Mouse (Mus musculus) MEL (cell line): Measurements from ENCODE around the gene Adamts9. TPM values are rescaled to one million over a fixed set of nuclear protein-coding genes. Genes with fewer than 3 reads are reported as not detected.

Experiments
- DNase-seq: peaks from one replicate; pipeline ENCODE4 v3.0.0; 2011; ENCODE audit warnings: low read depth, low spot score
- H3K27ac ChIP-seq: 2 replicates; pipeline ENCODE4 v1.5.1; 2012; ENCODE audit warnings: low read depth, mild to moderate bottlenecking, control low read depth, low read length, moderate library complexity; ENCODE audit not compliant: control insufficient read depth
- H3K27me3 ChIP-seq, 2 experiments: fragments of 150-350 bp in 1 of 2; sonication (generic) in 1 of 2; 2 replicates each; pipeline ENCODE4 v1.6.1; 2012; ENCODE audit warnings: low read length in 2 of 2, mild to moderate bottlenecking in 2 of 2, improper control_type of control experiment in 1 of 2, moderate library complexity in 1 of 2; ENCODE audit not compliant: insufficient read depth in 2 of 2, control insufficient read depth in 1 of 2
- H3K36me3 ChIP-seq, 2 experiments: 2 replicates each; pipeline ENCODE4 v1.6.1; 2012 to 2014; ENCODE audit warnings: low read length in 2 of 2, improper control_type of control experiment in 1 of 2, inconsistent platforms in 1 of 2, mild to moderate bottlenecking in 1 of 2; ENCODE audit not compliant: insufficient read depth in 2 of 2, control insufficient read depth in 1 of 2
- H3K4me1 ChIP-seq, 2 experiments: fragments of 150-350 bp in 1 of 2; sonication (generic) in 1 of 2; 2 replicates each; pipeline ENCODE4 v1.6.1; 2012; ENCODE audit warnings: low read length in 2 of 2, improper control_type of control experiment in 1 of 2, mild to moderate bottlenecking in 1 of 2; ENCODE audit not compliant: insufficient read depth in 2 of 2, control insufficient read depth in 1 of 2
- H3K4me3 ChIP-seq, 2 experiments: fragments of 150-350 bp in 1 of 2; sonication (generic) in 1 of 2; 2 replicates each; pipeline ENCODE4 v1.5.1; 2012; ENCODE audit warnings: low read depth in 2 of 2, low read length in 2 of 2, mild to moderate bottlenecking in 2 of 2, moderate library complexity in 2 of 2, control low read depth in 1 of 2, improper control_type of control experiment in 1 of 2; ENCODE audit not compliant: control insufficient read depth in 1 of 2, insufficient read depth in 1 of 2
- H3K79me2 ChIP-seq: 2 replicates; pipeline ENCODE4 v1.6.1; 2012; ENCODE audit warnings: mild to moderate bottlenecking, low read length, moderate library complexity; ENCODE audit not compliant: control insufficient read depth, poor library complexity, insufficient read depth
- H3K9ac ChIP-seq: 2 replicates; pipeline ENCODE4 v1.6.1; 2012; ENCODE audit warnings: low read depth, mild to moderate bottlenecking, control low read depth, low read length, moderate library complexity; ENCODE audit not compliant: control insufficient read depth, poor library complexity, severe bottlenecking
- H3K9me3 ChIP-seq: fragments of 150-350 bp; sonication (generic); replicated peaks from 2 replicates; pipeline ENCODE4 v1.6.1; 2012; ENCODE audit warnings: mild to moderate bottlenecking, low read length, improper control_type of control experiment, moderate library complexity; ENCODE audit not compliant: insufficient read depth
- BHLHE40 ChIP-seq: IDR thresholded peaks from 2 replicates; pipeline ENCODE4 v1.6.1; 2012; ENCODE audit warnings: low read depth, mild to moderate bottlenecking, inconsistent platforms, low read length, improper control_type of control experiment, borderline replicate concordance
- CHD1 ChIP-seq: IDR thresholded peaks from 2 replicates; pipeline ENCODE4 v1.6.1; 2012; ENCODE audit warnings: low read depth, mild to moderate bottlenecking, inconsistent platforms, low read length, improper control_type of control experiment
- CTCF ChIP-seq, 3 experiments: IDR thresholded peaks in 2 of 3; conservative IDR thresholded peaks in 1 of 3; 2 replicates each; pipeline ENCODE4 v1.5.1; 2011 to 2012; ENCODE audit warnings: low read length in 3 of 3, low read depth in 2 of 3, mild to moderate bottlenecking in 2 of 3, improper control_type of control experiment in 1 of 3, inconsistent platforms in 1 of 3, mixed read lengths in 1 of 3, moderate library complexity in 1 of 3; ENCODE audit not compliant: control insufficient read depth in 1 of 3, insufficient read depth in 1 of 3, poor library complexity in 1 of 3, severe bottlenecking in 1 of 3
- ELF1 ChIP-seq: IDR thresholded peaks from 2 replicates; pipeline ENCODE4 v1.6.1; 2014; ENCODE audit warnings: low read depth, mild to moderate bottlenecking, inconsistent platforms, low read length, improper control_type of control experiment, moderate library complexity
- EP300 ChIP-seq, 2 experiments: IDR thresholded peaks; 2 replicates each; pipeline ENCODE4 v1.6.1; 2011; ENCODE audit warnings: improper control_type of control experiment in 2 of 2, low read length in 2 of 2, low read depth in 1 of 2, mild to moderate bottlenecking in 1 of 2
- GABPA ChIP-seq: IDR thresholded peaks from 2 replicates; pipeline ENCODE4 v1.6.1; 2012; ENCODE audit warnings: low read depth, mild to moderate bottlenecking, inconsistent platforms, low read length, improper control_type of control experiment, moderate library complexity
- HCFC1 ChIP-seq: IDR thresholded peaks from 2 replicates; pipeline ENCODE4 v1.6.1; 2012; ENCODE audit warnings: low read depth, mild to moderate bottlenecking, inconsistent platforms, low read length, improper control_type of control experiment, moderate library complexity
- MAFK ChIP-seq: IDR thresholded peaks from 2 replicates; pipeline ENCODE4 v1.6.1; 2011; ENCODE audit warnings: low read depth, mild to moderate bottlenecking, low read length, improper control_type of control experiment, borderline replicate concordance
- MAX ChIP-seq: IDR thresholded peaks from 2 replicates; pipeline ENCODE4 v1.6.1; 2011; ENCODE audit warnings: low read length, improper control_type of control experiment
- MEF2A ChIP-seq: IDR thresholded peaks from 2 replicates; pipeline ENCODE4 v1.6.1; 2014; ENCODE audit warnings: low read depth, mild to moderate bottlenecking, inconsistent platforms, low read length, improper control_type of control experiment; ENCODE audit not compliant: poor library complexity, insufficient replicate concordance, severe bottlenecking; ENCODE audit errors: extremely low read depth
- MYB ChIP-seq: IDR thresholded peaks from 2 replicates; pipeline ENCODE4 v1.6.1; 2011; ENCODE audit warnings: mild to moderate bottlenecking, low read depth, low read length, improper control_type of control experiment
- MYC ChIP-seq: IDR thresholded peaks from 2 replicates; pipeline ENCODE4 v1.6.1; 2011; ENCODE audit warnings: low read depth, mild to moderate bottlenecking, low read length, improper control_type of control experiment, moderate library complexity
- NELFE ChIP-seq: IDR thresholded peaks from 2 replicates; pipeline ENCODE4 v1.6.1; 2011; ENCODE audit warnings: low read depth, low read length, improper control_type of control experiment
- POLR2A ChIP-seq, 2 experiments: IDR thresholded peaks; 2 replicates each; pipeline ENCODE4 v1.6.1; 2011 to 2012; ENCODE audit warnings: low read length in 2 of 2, mild to moderate bottlenecking in 2 of 2, control low read depth in 1 of 2, improper control_type of control experiment in 1 of 2, low read depth in 1 of 2, moderate library complexity in 1 of 2; ENCODE audit not compliant: control insufficient read depth in 1 of 2, insufficient read depth in 1 of 2, poor library complexity in 1 of 2
- POLR2AphosphoS2 ChIP-seq: IDR thresholded peaks from 2 replicates; pipeline ENCODE4 v1.6.1; 2011; ENCODE audit warnings: low read length, improper control_type of control experiment
- RAD21 ChIP-seq: IDR thresholded peaks from 2 replicates; pipeline ENCODE4 v1.6.1; 2011; ENCODE audit warnings: mild to moderate bottlenecking, low read depth, low read length, improper control_type of control experiment
- RCOR1 ChIP-seq: IDR thresholded peaks from 2 replicates; pipeline ENCODE4 v1.6.1; 2012; ENCODE audit warnings: low read depth, mild to moderate bottlenecking, inconsistent platforms, low read length, improper control_type of control experiment
- TAL1 ChIP-seq: IDR thresholded peaks from 2 replicates; pipeline ENCODE4 v1.6.1; 2012; ENCODE audit warnings: mild to moderate bottlenecking, inconsistent platforms, low read length, moderate library complexity, mixed read lengths
- TBP ChIP-seq: IDR thresholded peaks from 2 replicates; pipeline ENCODE4 v1.8.0; 2011; ENCODE audit warnings: low read depth, low read length, improper control_type of control experiment
- TCF12 ChIP-seq: IDR thresholded peaks from 2 replicates; pipeline ENCODE4 v1.6.1; 2014; ENCODE audit warnings: low read depth, mild to moderate bottlenecking, inconsistent platforms, low read length, improper control_type of control experiment, moderate library complexity
- ZC3H11A ChIP-seq: IDR thresholded peaks from 2 replicates; pipeline ENCODE4 v1.6.1; 2012; ENCODE audit warnings: low read depth, mild to moderate bottlenecking, inconsistent platforms, low read length, improper control_type of control experiment
- ZKSCAN1 ChIP-seq: IDR thresholded peaks from 2 replicates; pipeline ENCODE4 v1.6.1; 2012; ENCODE audit warnings: low read depth, mild to moderate bottlenecking, inconsistent platforms, low read length, improper control_type of control experiment, moderate library complexity
- ZMIZ1 ChIP-seq: IDR thresholded peaks from 2 replicates; pipeline ENCODE4 v1.6.1; 2012; ENCODE audit warnings: low read depth, mild to moderate bottlenecking, inconsistent platforms, low read length, improper control_type of control experiment, moderate library complexity
- polyA plus RNA-seq, 2 experiments: library from polyadenylated mRNA; stranded (reverse) in 1 of 2; unstranded in 1 of 2; fragments of >175 nt in 1 of 2; fragments of >200 nt in 1 of 2; gene quantifications; 2 replicates each; pipeline versions ENCODE4 v1.2.1 to v1.2.4; 2012; ENCODE audit warnings: low replicate concordance in 2 of 2, low read depth in 1 of 2; ENCODE audit not compliant: insufficient read length in 2 of 2, insufficient read depth in 1 of 2, missing spikeins in 1 of 2
- total RNA-seq: library from RNA; depleted of rRNA; stranded (reverse); fragments of 300-350 nt; gene quantifications from 2 replicates; pipeline ENCODE4 v1.2.3, GENCODE M21; 2012

Adamts9 gene
- total and polyA plus RNA-seq, 3 experiments: not detected

DNA sequence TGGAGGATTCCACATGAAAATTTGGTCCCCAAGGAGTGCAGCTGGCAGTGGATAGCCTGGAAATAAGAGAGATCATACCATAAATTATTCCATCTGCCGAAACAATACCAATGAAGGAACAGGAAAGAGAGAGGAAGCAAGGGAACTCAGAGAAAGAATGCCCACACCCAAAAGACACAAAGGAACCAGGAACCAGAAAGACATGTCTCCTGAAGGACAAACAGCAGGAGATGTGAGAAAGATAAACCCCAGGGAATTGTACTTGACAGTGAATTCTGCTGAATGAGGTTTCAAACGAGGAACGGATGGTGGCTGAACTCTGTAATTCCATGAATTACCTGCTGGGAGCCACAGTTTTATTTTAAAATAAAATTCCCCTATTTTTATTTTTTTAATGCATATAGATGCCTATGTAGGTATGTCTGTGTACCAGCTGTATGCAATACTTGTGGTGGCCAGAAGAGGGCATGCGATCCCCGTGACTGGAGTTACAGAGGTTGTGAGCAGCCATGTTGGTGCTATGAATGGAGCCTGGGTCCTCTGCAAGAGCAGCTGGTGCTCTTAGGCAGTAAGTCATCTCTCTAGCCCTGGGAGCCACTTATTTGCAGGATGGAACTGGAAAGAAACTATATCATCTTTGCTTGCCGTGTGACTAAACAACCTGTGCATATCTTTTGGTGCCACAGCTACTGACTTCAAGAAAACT lies 4.2 kb upstream of the Adamts9 start:
- no peaks in the 10 kb centered on the region for H3K27me3 ChIP-seq
- no peaks in the 10 kb centered on the region for H3K4me1 ChIP-seq
- no peaks in the 10 kb centered on the region for H3K79me2 ChIP-seq
- TF ChIP-seq TCF12 (no peak), CTCF (IDR thresholded peaks at IDR 0.05 in 2 of 3, conservative IDR thresholded peaks at IDR 0.05 in 1 of 3; ENCODE audit: control insufficient read depth in 1 of 3, insufficient read depth in 1 of 3, low read depth in 2 of 3, low read length in 3 of 3, poor library complexity in 1 of 3, severe bottlenecking in 1 of 3) (peak; percentile 5 to 34 (median 16); a peak in 2 of 6 replicates), NELFE (no peak), ZC3H11A (no peak), TAL1 (no peak), HCFC1 (no peak), ZKSCAN1 (no peak), RAD21 (peak; percentile 9), ZMIZ1 (no peak)
- no peak overlapping the region for H3K27ac ChIP-seq
- peak; percentile 13 for DNase-seq
- no peaks in the 10 kb centered on the region for H3K36me3 ChIP-seq
- no peaks in the 10 kb centered on the region for H3K9me3 ChIP-seq
- no peak overlapping the region for H3K9ac ChIP-seq
- H3K4me3 ChIP-seq: no peak overlapping the region

DNA sequence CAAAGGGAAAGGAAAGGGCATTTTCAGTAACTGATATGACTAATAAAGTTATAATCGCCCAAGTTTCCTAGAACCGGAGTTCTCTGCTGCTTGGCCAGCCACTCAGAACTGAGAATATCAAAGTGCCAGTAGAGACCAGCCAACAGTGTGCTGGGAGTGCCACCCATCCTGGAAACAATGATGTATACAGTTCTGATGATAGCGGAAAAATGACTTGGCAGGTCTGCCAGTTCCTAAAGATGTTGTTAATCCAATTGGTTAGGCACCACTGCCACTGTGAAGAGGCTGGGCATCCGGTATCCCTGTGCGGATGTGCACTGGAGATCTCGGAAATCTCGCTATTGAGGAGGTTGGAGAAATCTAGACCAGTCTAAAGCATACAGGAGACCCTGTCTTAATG lies 1.4 kb upstream of the Adamts9 start:
- no peaks in the 10 kb centered on the region for H3K9me3 ChIP-seq
- no peak overlapping the region for H3K9ac ChIP-seq
- TF ChIP-seq MYB: no peak
- TF ChIP-seq POLR2A (IDR thresholded peaks at IDR 0.05; ENCODE audit: control insufficient read depth in 1 of 2, insufficient read depth in 1 of 2, low read depth in 1 of 2, low read length in 2 of 2, poor library complexity in 1 of 2): no peak
- TF ChIP-seq HCFC1: no peak
- TF ChIP-seq TCF12: no peak
- no peak for TF ChIP-seq MEF2A
- no peak for TF ChIP-seq MAFK
- TF ChIP-seq TAL1: no peak
- TF ChIP-seq GABPA: no peak
- TF ChIP-seq RCOR1: no peak
- TF ChIP-seq ELF1: no peak
- TF ChIP-seq ZMIZ1: no peak
- no peak for TF ChIP-seq BHLHE40
- TF ChIP-seq RAD21: no peak
- TF ChIP-seq POLR2AphosphoS2: no peak
- no peak for TF ChIP-seq TBP
- TF ChIP-seq MAX: no peak
- no peak for TF ChIP-seq ZC3H11A
- TF ChIP-seq MYC: no peak
- TF ChIP-seq CHD1: no peak
- TF ChIP-seq EP300 (IDR thresholded peaks at IDR 0.05; ENCODE audit: low read depth in 1 of 2, low read length in 2 of 2): no peak

More for the DNA sequence above, 1.4 kb upstream of the Adamts9 start:
- Histone ChIP-seq H3K36me3 (no peaks in the 10 kb centered on the region), H3K27me3 (no peaks in the 10 kb centered on the region), H3K79me2 (no peaks in the 10 kb centered on the region), H3K4me3 (no peak overlapping the region), H3K4me1 (no peaks in the 10 kb centered on the region), H3K27ac (no peak overlapping the region)
- DNase-seq: no peak
